Mouse (Mus musculus) hematopoietic multipotent progenitor cell, adult 10-12 weeks (in vitro differentiated cells): ENCODE measurements around the gene Olfr26. TPM values are rescaled to one million over a fixed set of nuclear protein-coding genes. Genes with fewer than 3 reads are reported as not detected.

ENCODE experiments used
- polyA plus RNA-seq: library from polyadenylated mRNA; stranded (reverse); fragments of >175 nt; gene quantifications from 2 replicates; pipeline ENCODE4 v1.2.3, GENCODE M21; 2012; ENCODE audit warnings: low replicate concordance

The Olfr26 gene
- polyA plus RNA-seq = not detected in 2 replicates

GRCm38 (mm10) chr9:38854760-38855159, at the start of gene Olfr26:
Gene Olfr26 (plus strand): TSS chr9:38855060.

DNA sequence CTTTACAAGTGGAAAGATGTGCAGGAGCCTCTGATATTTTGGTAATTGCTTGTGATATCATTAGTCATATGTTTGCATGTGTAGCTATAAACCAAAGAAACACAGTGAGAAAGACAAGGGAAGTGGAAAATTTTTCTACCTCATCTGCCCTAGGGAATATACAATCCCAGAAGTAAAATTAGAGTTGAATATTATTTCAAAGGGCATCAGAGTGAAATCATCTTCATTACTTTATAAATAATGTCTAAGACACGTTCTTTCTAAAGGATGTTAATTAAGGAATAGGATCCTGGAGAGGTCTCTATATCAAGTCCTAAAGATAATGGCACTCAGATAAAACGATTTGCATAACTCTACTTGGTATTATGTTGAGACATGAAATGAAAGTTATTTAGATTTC, 40.5 kb upstream of the Olfr26 start, which contains the start of gene Olfr922:
TSS of gene Olfr922 (plus strand) at position 301 of the 400 bp plus-strand sequence.

DNA sequence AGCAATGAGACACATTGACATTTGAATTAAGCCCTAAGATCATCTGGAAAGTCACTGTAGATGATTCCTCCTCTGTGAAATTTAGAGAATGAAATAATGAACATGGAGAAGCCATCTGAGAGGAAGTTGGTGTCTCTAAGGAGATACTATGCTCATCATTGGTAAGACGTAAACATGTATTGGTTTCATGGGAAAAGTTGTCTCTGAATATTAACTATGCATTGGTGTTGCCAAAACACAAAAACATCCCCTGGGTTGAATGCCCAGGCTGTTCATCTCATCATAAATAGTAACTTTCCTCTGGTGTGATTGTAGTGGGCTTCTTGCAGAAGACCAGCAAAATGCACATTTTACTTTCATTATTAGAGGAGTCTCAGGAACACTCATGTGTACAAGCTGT, 28.6 kb upstream of the Olfr26 start, which contains the start of gene Olfr923:
TSS of gene Olfr923 (plus strand) at position 301 of the 400 bp plus-strand sequence.

DNA sequence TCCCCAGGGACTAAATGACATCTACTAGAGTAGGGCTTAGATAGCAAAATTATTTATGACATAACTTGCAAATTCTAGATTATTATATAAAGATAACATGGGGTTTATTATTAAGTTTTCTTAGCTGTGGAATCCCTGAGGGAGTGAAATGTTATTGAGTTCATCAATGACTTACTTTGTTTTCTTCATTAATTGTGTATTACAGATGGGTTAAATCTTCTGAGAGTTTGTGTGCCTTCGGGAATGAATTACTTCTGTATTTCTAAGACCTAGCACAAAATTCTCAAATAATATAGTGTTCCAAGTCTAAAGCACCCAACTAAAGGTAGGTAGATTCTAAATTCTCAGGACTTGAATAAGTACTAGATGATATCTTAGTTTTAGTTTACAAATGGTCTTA, 10.7 kb upstream of the Olfr26 start, which contains the start of gene Olfr924:
TSS of gene Olfr924 (plus strand) at position 301 of the 400 bp plus-strand sequence.

DNA sequence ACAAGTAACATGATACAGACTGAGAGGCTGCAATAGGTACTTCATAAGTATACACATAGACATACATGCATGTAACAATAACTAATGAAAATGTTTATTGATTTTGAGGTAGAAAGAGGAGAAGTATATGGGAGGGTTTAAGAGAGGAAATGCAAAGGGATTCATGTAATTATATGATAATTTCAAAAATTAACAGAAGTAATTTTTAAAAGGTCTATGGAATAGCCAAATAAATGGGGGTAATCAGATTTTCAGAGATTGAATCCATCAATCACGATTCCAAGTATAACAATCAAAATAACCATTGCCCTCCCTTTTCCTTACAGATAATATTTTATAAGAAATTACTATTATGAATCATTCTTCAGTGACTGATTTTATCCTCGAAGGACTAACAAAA, 22.0 kb downstream of the Olfr26 start, which contains the start of gene Olfr926:
TSS of gene Olfr926 (plus strand) at position 301 of the 400 bp plus-strand sequence.

Other genes with a start within 250 kb of the Olfr26 start
- not detected in 2 replicates for gene Olfr914, start 250.0 kb upstream of the Olfr26 start, polyA plus RNA-seq
- not detected in 2 replicates for gene Olfr916, start 195.2 kb upstream of the Olfr26 start, polyA plus RNA-seq
- gene Olfr917, start 189.2 kb upstream of the Olfr26 start, polyA plus RNA-seq = not detected in 2 replicates
- not detected in 2 replicates for gene Olfr918, start 180.5 kb upstream of the Olfr26 start, polyA plus RNA-seq
- not detected in 2 replicates for gene Olfr919, start 151.4 kb upstream of the Olfr26 start, polyA plus RNA-seq
- gene Vwa5a, start 136.8 kb upstream of the Olfr26 start, polyA plus RNA-seq = 1.7 and 1.8 TPM in 2 replicates
- gene Olfr920, start 102.8 kb upstream of the Olfr26 start, polyA plus RNA-seq = 0.02 TPM in 1 of 2 replicates, not detected in the other
- not detected in 2 replicates for gene Olfr921, start 82.0 kb upstream of the Olfr26 start, polyA plus RNA-seq
- not detected in 2 replicates for gene Olfr922, start 40.4 kb upstream of the Olfr26 start, polyA plus RNA-seq
- gene Olfr923, start 28.5 kb upstream of the Olfr26 start, polyA plus RNA-seq = not detected in 2 replicates
- gene Olfr924, start 10.6 kb upstream of the Olfr26 start, polyA plus RNA-seq = not detected in 2 replicates
- gene Olfr926, start 22.1 kb downstream of the Olfr26 start, polyA plus RNA-seq = not detected in 2 replicates
- not detected in 2 replicates for gene Olfr930, start 74.7 kb downstream of the Olfr26 start, polyA plus RNA-seq
- not detected in 2 replicates for gene Olfr933, start 117.3 kb downstream of the Olfr26 start, polyA plus RNA-seq
- gene Olfr934, start 133.3 kb downstream of the Olfr26 start, polyA plus RNA-seq = not detected in 2 replicates
- not detected in 2 replicates for gene Olfr935, start 144.6 kb downstream of the Olfr26 start, polyA plus RNA-seq
- gene Olfr146, start 168.3 kb downstream of the Olfr26 start, polyA plus RNA-seq = not detected in 2 replicates
- not detected in 2 replicates for gene Olfr937, start 209.9 kb downstream of the Olfr26 start, polyA plus RNA-seq
- gene Olfr938, start 223.8 kb downstream of the Olfr26 start, polyA plus RNA-seq = not detected in 2 replicates